Mouse (Mus musculus) E14TG2a.4 (cell line): ENCODE data around the gene Sh2b1.

Experiments
- CTCF ChIP-seq: conservative IDR thresholded peaks from 2 replicates; pipeline ENCODE4 v1.5.1; 2014; ENCODE audit warnings: low read length
- NANOG ChIP-seq: IDR thresholded peaks from 2 replicates; pipeline ENCODE4 v1.6.1; 2014; ENCODE audit warnings: borderline replicate concordance, low read length, mixed read lengths
- POU5F1 ChIP-seq: IDR thresholded peaks from 2 replicates; pipeline ENCODE4 v1.6.1; 2014; ENCODE audit warnings: low read length, borderline replicate concordance

DNA sequence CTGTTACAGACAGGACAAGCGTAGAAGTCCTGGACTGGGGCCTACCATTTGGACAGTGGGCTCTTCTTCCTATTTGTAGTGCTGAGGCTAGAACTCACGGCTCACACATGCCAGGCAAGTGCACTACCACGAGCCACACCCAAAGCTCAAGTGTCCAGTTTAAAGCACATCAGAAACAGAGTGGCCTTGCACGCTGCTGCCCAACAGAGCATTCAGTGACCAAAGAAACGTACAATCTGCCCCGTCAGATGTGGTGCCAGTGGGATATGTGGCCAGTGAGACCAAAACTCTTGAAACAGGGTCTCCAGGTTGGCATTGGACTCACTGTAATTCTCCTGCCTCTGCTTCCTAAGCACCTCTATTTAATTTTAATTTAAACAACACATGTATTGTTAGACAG lies 24.6 kb downstream of the Sh2b1 start:
- TF ChIP-seq CTCF (no peak), NANOG (no peak), POU5F1 (no peak)
